Mouse (Mus musculus) right cerebral cortex, postnatal 10 days (tissue): ENCODE data around the gene Gm8229.
"Not testable (repeated sequence)": the region's sequence is repeated elsewhere in the genome, so short reads cannot be mapped to it uniquely, and the experiment has no call there.

Experiments used
- DNase-seq, 2 experiments: peaks; one replicate each; pipeline ENCODE4 v3.0.0; 2021; ENCODE audit warnings: low spot score in 2 of 2

Gene Gm8229

DNA sequence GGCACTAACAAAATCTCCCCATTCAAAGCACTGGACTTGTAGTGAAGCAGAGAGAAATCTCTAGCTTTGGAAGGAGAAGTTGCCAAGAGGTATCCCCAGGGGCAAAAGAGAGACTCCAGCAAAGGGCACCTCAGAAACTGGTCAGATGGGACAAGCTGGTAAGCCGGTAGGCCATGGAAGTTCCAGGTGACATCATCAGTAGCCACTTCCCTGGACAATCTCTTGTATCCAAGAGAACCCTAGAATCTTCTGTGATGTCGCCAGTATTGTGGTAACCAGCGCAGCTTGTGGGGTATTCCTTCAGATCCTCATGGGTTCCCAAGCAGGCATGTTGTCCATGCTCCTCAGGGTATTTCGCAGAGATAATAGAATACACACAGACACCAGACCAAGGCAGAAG is at the start of gene Gm8229:
Gm8229 (plus strand) TSS at position 301 of the 400 bp plus-strand sequence.
- not testable (repeated sequence) for DNase-seq

DNA sequence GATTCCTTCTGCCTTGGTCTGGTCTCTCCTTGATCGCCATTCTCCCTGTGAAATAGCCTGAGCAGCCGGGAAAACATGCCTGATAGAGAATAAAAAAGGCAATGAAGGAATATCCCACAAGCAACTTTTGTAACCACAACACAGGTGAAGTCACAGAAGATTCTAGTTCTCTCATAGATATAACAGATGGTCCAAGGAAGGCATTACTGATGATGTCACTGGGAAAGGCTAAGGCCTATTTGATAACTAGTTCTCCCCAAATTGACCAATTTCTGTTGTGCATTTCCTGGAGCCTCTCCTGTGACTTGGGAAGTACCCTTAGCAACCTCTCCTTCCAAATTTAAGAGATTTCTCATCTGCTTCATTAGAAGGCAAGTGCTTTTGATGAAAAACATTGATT is 26.7 kb upstream of the Gm8229 start, which contains the start of gene Gm5930:
Gm5930 (minus strand) TSS at position 101 of the 400 bp plus-strand sequence.
- not testable (repeated sequence) for DNase-seq

DNA sequence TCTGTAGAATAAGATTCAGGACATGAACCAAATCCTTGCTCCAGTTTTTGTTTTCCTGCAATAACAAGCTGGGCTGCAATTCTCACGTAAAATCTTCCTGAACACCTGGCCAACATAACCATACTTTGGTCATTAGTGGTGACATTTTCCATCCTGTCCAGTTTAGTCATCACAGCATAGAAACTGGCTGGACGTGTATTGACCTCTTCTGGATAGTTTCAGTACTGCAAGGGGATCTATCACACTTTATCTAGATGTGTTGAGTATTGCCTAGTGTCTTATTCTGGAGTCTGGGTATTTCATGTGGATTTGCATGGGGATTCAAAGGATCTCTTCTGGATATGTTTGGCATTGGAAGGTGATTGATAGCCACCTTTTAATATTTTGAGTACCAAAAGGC is 3.7 kb upstream of the Gm8229 start:
- not testable (repeated sequence) for DNase-seq

DNA sequence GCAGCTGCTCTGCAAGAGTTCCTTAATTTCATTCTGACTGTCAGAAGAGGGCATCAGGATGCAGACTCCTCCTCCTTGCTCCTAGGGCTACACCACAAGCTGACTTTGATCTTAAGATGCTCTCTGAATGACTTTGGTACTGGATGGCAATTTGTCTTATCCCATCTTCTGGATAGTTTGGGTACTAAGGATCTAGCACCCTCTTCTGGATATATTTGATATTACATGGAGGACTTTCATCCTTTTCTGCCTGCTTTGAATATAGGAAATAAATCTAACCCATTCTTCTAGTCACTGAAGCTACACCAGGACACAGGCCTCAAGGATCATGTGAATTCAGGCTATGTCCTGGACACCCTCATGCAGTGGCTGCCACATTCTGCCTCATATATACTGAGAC is 2.9 kb upstream of the Gm8229 start:
- DNase-seq: not testable (repeated sequence)

DNA sequence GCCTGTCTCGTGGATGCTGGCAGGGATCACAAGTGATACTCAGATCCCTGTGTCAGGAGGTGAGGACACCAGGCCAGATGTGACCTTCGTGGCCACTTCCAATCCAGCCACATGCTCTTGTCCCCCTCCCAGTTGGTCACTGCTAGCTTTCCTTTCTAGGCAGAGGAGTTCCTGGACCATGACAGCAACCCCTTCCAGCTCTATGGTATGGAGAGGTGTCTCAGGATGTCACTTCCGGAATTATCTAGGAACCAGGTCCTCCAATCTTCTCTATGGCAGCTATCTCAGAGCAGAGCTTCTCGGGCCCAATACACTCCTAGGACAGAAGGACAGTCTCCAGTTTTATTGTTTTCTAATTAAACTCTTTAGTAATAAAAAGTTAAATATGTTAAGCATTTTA is 19.1 kb downstream of the Gm8229 start:
- DNase-seq: not testable (repeated sequence)

DNA sequence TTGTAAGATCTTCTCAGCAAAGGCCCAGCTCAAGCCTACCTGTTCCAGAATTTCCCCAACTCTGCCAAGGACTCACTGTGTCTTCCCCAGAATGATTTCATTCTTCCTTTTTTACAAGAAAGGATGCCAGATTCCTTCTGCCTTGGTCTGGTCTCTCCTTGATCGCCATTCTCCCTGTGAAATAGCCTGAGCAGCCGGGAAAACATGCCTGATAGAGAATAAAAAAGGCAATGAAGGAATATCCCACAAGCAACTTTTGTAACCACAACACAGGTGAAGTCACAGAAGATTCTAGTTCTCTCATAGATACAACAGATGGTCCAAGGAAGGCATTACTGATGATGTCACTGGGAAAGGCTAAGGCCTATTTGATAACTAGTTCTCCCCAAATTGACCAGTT is 45.4 kb downstream of the Gm8229 start, which contains the start of gene Gm3371:
Gm3371 (minus strand) TSS at position 101 of the 400 bp plus-strand sequence.
- not testable (repeated sequence) for DNase-seq
